Mouse (Mus musculus) liver, embryonic 11.5 days (tissue): ENCODE results near the gene Mical3. TPM values are rescaled to one million over a fixed set of nuclear protein-coding genes. Genes with fewer than 3 reads are reported as not detected.
A peak's percentile ranks its signal among the peaks of the same experiment; 100 is the strongest.

Experiments
- ATAC-seq: fragments of 200-750 bp; cut with Nextera tagmentation; replicated peaks from 2 replicates; pipeline ENCODE4 v1.8.0; 2017; ENCODE audit warnings: moderate number of reproducible peaks, mild to moderate bottlenecking, moderate TSS enrichment, moderate library complexity; ENCODE audit not compliant: low FRiP score
- DNase-seq: peaks from one replicate; pipeline ENCODE4 v3.0.0-alpha.2; 2017; ENCODE audit warnings: low spot score
- H3K27ac ChIP-seq: fragments of 300-500 bp; sonication (generic); 2 replicates; pipeline ENCODE4 v1.5.1; 2014; ENCODE audit warnings: mild to moderate bottlenecking, low read depth, low read length, control low read depth
- H3K27me3 ChIP-seq: fragments of 300-500 bp; sonication (generic); replicated peaks from 2 replicates; pipeline ENCODE4 v1.6.1; 2014; ENCODE audit warnings: low read length, mixed read lengths; ENCODE audit not compliant: control insufficient read depth, insufficient read depth
- H3K36me3 ChIP-seq: fragments of 300-500 bp; sonication (generic); 2 replicates; pipeline ENCODE4 v1.6.1; 2014; ENCODE audit warnings: mild to moderate bottlenecking, low read length, moderate library complexity, mixed read lengths; ENCODE audit not compliant: control insufficient read depth, insufficient read depth
- H3K4me1 ChIP-seq: fragments of 300-500 bp; sonication (generic); replicated peaks from 2 replicates; pipeline ENCODE4 v1.6.1; 2014; ENCODE audit warnings: low read length, mixed read lengths; ENCODE audit not compliant: control insufficient read depth, insufficient read depth
- H3K4me2 ChIP-seq: fragments of 300-500 bp; sonication (generic); 2 replicates; pipeline ENCODE4 v1.6.1; 2014; ENCODE audit warnings: mild to moderate bottlenecking, control low read depth, moderate library complexity
- H3K4me3 ChIP-seq: fragments of 300-500 bp; sonication (generic); 2 replicates; pipeline ENCODE4 v1.5.1; 2014; ENCODE audit warnings: low read depth, low read length, control low read depth
- H3K9ac ChIP-seq: fragments of 300-500 bp; sonication (generic); 2 replicates; pipeline ENCODE4 v1.6.1; 2014; ENCODE audit warnings: low read depth, low read length, control low read depth
- H3K9me3 ChIP-seq: fragments of 300-500 bp; sonication (generic); 2 replicates; pipeline ENCODE4 v1.6.1; 2016; ENCODE audit warnings: low read length, inconsistent platforms, mixed read lengths; ENCODE audit not compliant: control insufficient read depth
- WGBS: fragments of 180-500 bp; shearing (Covaris S2); extraction: QIAGEN DNeasy Blood & Tissue Kit; methylation state at CpG from one replicate; pipeline ENCODE4 v1.1.7; 2014; 5-methylcytosine and 5-hydroxymethylcytosine counted together
- polyA plus RNA-seq: library from polyadenylated mRNA; unstranded; fragments of >200 nt; fragmentation: Nextera tagmentation; extraction: Ambion mirVana; gene quantifications from 2 replicates; pipeline ENCODE4 v1.2.1, GENCODE M21; 2014

The Mical3 gene
- polyA plus RNA-seq, 1 experiment from 2014 or later: 20.2 TPM

- peaks cover 64% of the 10 kb centered on the region for H3K4me1 ChIP-seq
- no peaks in the 10 kb centered on the region; the same call in 1 of the 2 replicates for H3K9me3 ChIP-seq
- H3K36me3 ChIP-seq: peaks cover 9% of the 10 kb centered on the region
- peak; percentile 95 for ATAC-seq
- WGBS: 61% methylated on average over 8 of the region's 8 CpGs
- H3K4me3 ChIP-seq: peak overlapping the region; percentile 20; the same call in 1 of the 2 replicates
- H3K27ac ChIP-seq: peak overlapping the region; percentile 86
- H3K4me2 ChIP-seq: peak overlapping the region; percentile 59
- no peak for DNase-seq
- peak overlapping the region; percentile 53 for H3K9ac ChIP-seq
- H3K27me3 ChIP-seq: no peaks in the 10 kb centered on the region
These were observed 37.0 kb downstream of the Mical3 start for GRCm38 (mm10) chr6:121093662-121094408.

DNA sequence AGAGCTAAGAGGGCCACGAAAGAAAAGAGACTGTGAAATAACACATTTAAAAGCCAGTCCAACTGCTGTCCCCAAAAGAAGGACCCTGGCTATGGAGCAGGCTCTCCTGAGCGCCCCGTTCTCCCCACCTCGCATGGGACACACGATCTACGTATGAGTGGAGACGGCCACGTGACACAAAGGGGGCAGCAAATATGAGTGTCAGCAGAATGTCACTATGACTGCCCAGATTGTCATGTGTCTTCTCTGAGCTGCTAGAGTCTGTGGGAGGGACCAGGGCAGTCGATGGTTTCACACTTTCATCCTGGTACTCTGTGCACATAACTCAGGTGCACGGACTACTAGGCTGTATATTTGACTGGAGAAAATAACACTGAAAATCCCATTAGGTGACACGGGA, 40.0 kb downstream of the Mical3 start:
- H3K9me3 ChIP-seq: no peaks in the 10 kb centered on the region; the same call in 1 of the 2 replicates
- WGBS: 95% methylated on average over 11 of the region's 11 CpGs
- H3K4me3 ChIP-seq: no peak overlapping the region
- H3K9ac ChIP-seq: no peak overlapping the region
- H3K27me3 ChIP-seq: no peaks in the 10 kb centered on the region
- ATAC-seq (no peak), DNase-seq (no peak)
- H3K4me1 ChIP-seq: peaks cover 61% of the 10 kb centered on the region
- H3K36me3 ChIP-seq: peaks cover 9% of the 10 kb centered on the region
- H3K4me2 ChIP-seq: no peak overlapping the region
- no peak overlapping the region for H3K27ac ChIP-seq

GRCm38 (mm10) chr6:121087586-121088245, 43.1 kb downstream of the Mical3 start:
- Histone ChIP-seq H3K9me3 (no peaks in the 10 kb centered on the region; the same call in 1 of the 2 replicates), H3K4me3 (no peak overlapping the region), H3K27ac (no peak overlapping the region), H3K27me3 (no peaks in the 10 kb centered on the region), H3K36me3 (peaks cover 9% of the 10 kb centered on the region), H3K9ac (no peak overlapping the region), H3K4me1 (peaks cover 63% of the 10 kb centered on the region), H3K4me2 (no peak overlapping the region)
- WGBS: 82% methylated on average over 22 of the region's 22 CpGs
- DNase-seq (no peak), ATAC-seq (no peak)

- Histone ChIP-seq H3K27ac (no peak overlapping the region), H3K9ac (no peak overlapping the region), H3K4me2 (no peak overlapping the region), H3K4me1 (peaks cover 61% of the 10 kb centered on the region), H3K36me3 (peaks cover 9% of the 10 kb centered on the region; the same call in 1 of the 2 replicates), H3K9me3 (no peaks in the 10 kb centered on the region; the same call in 1 of the 2 replicates), H3K4me3 (no peak overlapping the region), H3K27me3 (no peaks in the 10 kb centered on the region)
- ATAC-seq: no peak
- DNase-seq: no peak
- 79% methylated on average over 10 of the region's 10 CpGs for WGBS
These were observed 43.7 kb downstream of the Mical3 start for GRCm38 (mm10) chr6:121087127-121087526.

GRCm38 (mm10) chr6:121086226-121086625, 44.6 kb downstream of the Mical3 start:
- DNase-seq (no peak), ATAC-seq (no peak)
- Histone ChIP-seq H3K36me3 (peaks cover 8% of the 10 kb centered on the region; the same call in 1 of the 2 replicates), H3K4me3 (no peak overlapping the region), H3K27me3 (no peaks in the 10 kb centered on the region), H3K9ac (peak overlapping the region; percentile 44; the same call in 1 of the 2 replicates), H3K9me3 (no peaks in the 10 kb centered on the region; the same call in 1 of the 2 replicates), H3K4me1 (peaks cover 67% of the 10 kb centered on the region), H3K4me2 (no peak overlapping the region), H3K27ac (peak overlapping the region; percentile 92; the same call in 1 of the 2 replicates)
- 75% methylated on average over 9 of the region's 9 CpGs for WGBS

GRCm38 (mm10) chr6:121084050-121084480, 46.7 kb downstream of the Mical3 start:
- Histone ChIP-seq H3K4me1 (peaks cover 73% of the 10 kb centered on the region), H3K9me3 (no peaks in the 10 kb centered on the region), H3K27ac (peak overlapping the region; percentile 92), H3K27me3 (no peaks in the 10 kb centered on the region), H3K36me3 (no peaks in the 10 kb centered on the region; the same call in 1 of the 2 replicates), H3K9ac (peak overlapping the region; percentile 59), H3K4me3 (no peak overlapping the region), H3K4me2 (peak overlapping the region; percentile 68)
- peak; percentile 79 for ATAC-seq
- WGBS: 34% methylated on average over 6 of the region's 6 CpGs
- peak; percentile 56 for DNase-seq

DNA sequence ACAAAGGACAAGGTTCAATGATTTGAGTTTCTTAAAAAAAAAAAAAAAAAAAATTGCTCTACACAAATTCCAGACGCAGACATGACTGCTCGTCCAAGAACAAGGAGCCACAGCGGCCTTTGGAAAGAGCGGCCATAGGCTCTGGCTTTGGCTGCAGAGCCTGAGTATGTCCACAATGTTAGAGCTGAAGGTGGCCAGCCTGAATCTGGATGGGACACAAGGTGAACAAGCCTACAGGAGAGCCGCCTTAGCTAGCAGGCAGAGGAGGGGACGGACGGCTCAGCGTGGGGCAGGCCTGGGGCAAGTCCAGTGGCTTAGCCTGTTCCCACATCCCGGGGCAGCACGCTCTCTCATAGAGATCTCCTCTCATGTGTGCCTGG, 48.7 kb downstream of the Mical3 start:
- 91% methylated on average over 10 of the region's 10 CpGs for WGBS
- H3K9me3 ChIP-seq: no peaks in the 10 kb centered on the region
- peaks cover 72% of the 10 kb centered on the region for H3K4me1 ChIP-seq
- no peak overlapping the region for H3K4me3 ChIP-seq
- no peak overlapping the region for H3K9ac ChIP-seq
- H3K27ac ChIP-seq: peak overlapping the region; percentile 55
- H3K4me2 ChIP-seq: no peak overlapping the region
- no peaks in the 10 kb centered on the region for H3K27me3 ChIP-seq
- DNase-seq: no peak
- ATAC-seq: no peak
- H3K36me3 ChIP-seq: peaks cover 4% of the 10 kb centered on the region; the same call in 1 of the 2 replicates

DNA sequence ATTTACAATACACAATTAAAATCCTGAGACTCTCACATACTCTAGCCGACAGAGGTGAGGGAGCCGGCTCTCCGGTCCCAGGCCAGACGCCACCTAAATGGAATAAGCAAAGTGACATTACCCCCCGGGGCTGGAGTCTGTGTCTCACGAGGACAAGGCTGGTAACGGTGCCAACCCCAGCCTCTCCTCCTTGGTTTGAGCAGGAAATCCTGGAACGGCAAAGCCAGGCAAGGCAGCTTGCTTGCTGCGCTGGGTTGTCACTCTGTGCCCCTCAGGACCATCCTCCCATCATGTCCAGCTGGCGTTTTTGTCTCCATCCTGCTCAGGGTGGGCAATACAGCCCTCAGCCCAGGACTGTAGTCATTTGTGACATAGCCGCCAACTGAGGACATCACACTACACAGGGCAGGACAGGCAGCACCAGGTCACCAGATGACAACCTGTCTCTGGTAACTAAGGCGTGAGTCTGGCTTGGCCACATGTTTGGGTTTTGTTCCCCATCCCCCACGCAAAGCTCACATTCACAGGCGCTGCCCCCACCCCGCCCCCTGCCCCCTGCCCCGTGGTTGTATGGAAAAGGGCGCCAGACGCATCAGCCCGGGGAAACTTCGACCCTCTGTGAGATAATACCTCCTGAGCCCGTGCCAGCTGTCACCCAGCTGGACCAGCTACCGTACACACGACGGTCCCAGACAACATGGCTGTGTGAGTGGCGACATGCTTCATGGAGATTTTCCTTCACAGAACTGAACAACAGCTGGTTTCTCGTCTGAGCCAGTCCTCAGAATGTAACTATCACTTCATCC, 49.3 kb downstream of the Mical3 start:
- H3K36me3 ChIP-seq: peaks cover 4% of the 10 kb centered on the region; the same call in 1 of the 2 replicates
- H3K9me3 ChIP-seq: no peaks in the 10 kb centered on the region
- peaks cover 70% of the 10 kb centered on the region for H3K4me1 ChIP-seq
- no peak overlapping the region for H3K4me2 ChIP-seq
- no peak overlapping the region for H3K27ac ChIP-seq
- ATAC-seq (no peak), DNase-seq (no peak)
- no peaks in the 10 kb centered on the region for H3K27me3 ChIP-seq
- H3K9ac ChIP-seq: no peak overlapping the region
- no peak overlapping the region for H3K4me3 ChIP-seq
- 76% methylated on average over 26 of the region's 26 CpGs for WGBS
